Mouse (Mus musculus): ENCODE measurements around the gene Prss57. TPM values are rescaled to one million over a fixed set of nuclear protein-coding genes. Genes with fewer than 3 reads are reported as not detected.
A peak's percentile ranks its signal among the peaks of the same experiment; 100 is the strongest.

The Prss57 gene
- polyA plus RNA-seq, 1 experiment from 2014 or later: 0.04 TPM

GRCm38 (mm10) chr10:79832026-79832785, 41.4 kb upstream of the Prss57 start:
- H3K4me1 ChIP-seq (replicated peaks; ENCODE audit: insufficient read depth, low read length): no peaks in the 10 kb centered on the region
- H3K4me3 ChIP-seq (replicated peaks; ENCODE audit: low read depth, low read length): no peak overlapping the region
- WGBS: 60% methylated on average over 7 of the region's 7 CpGs
- no peak for DNase-seq (ENCODE audit: low spot score)
- no peaks in the 10 kb centered on the region for H3K9me3 ChIP-seq (replicated peaks; ENCODE audit: low read length)
- H3K27me3 ChIP-seq (ENCODE audit: insufficient read depth, low read length): no peaks in the 10 kb centered on the region
- H3K4me2 ChIP-seq (ENCODE audit: low read length): no peak overlapping the region
- no peak overlapping the region for H3K27ac ChIP-seq
- no peak for TF ChIP-seq CTCF (IDR thresholded peaks at IDR 0.05; ENCODE audit: low read depth)
- no peak for ATAC-seq (replicated peaks; ENCODE audit: low FRiP score, low read depth)
- H3K36me3 ChIP-seq (ENCODE audit: insufficient read depth, low read length): no peaks in the 10 kb centered on the region
- no peak overlapping the region for H3K9ac ChIP-seq (ENCODE audit: low read depth, low read length)

GRCm38 (mm10) chr10:79831583-79831982, 40.8 kb upstream of the Prss57 start:
- DNase-seq (ENCODE audit: low spot score) (no peak), ATAC-seq (replicated peaks; ENCODE audit: low FRiP score, low read depth) (no peak)
- Histone ChIP-seq H3K9me3 (replicated peaks; ENCODE audit: low read length) (no peaks in the 10 kb centered on the region), H3K9ac (ENCODE audit: low read depth, low read length) (no peak overlapping the region), H3K4me2 (ENCODE audit: low read length) (no peak overlapping the region), H3K4me3 (replicated peaks; ENCODE audit: low read depth, low read length) (no peak overlapping the region), H3K36me3 (ENCODE audit: insufficient read depth, low read length) (no peaks in the 10 kb centered on the region), H3K27me3 (ENCODE audit: insufficient read depth, low read length) (no peaks in the 10 kb centered on the region), H3K4me1 (replicated peaks; ENCODE audit: insufficient read depth, low read length) (no peaks in the 10 kb centered on the region), H3K27ac (no peak overlapping the region)
- WGBS: 89% methylated on average over 3 of the region's 3 CpGs
- TF ChIP-seq CTCF (IDR thresholded peaks at IDR 0.05; ENCODE audit: low read depth): no peak

GRCm38 (mm10) chr10:79824413-79824812, 33.7 kb upstream of the Prss57 start:
- Histone ChIP-seq H3K9ac (ENCODE audit: low read depth, low read length) (no peak overlapping the region), H3K27me3 (ENCODE audit: insufficient read depth, low read length) (no peaks in the 10 kb centered on the region), H3K4me1 (replicated peaks; ENCODE audit: insufficient read depth, low read length) (peaks cover 24% of the 10 kb centered on the region), H3K27ac (peak overlapping the region; percentile 47; the same call in 1 of the 2 replicates), H3K36me3 (ENCODE audit: insufficient read depth, low read length) (no peaks in the 10 kb centered on the region), H3K9me3 (replicated peaks; ENCODE audit: low read length) (no peaks in the 10 kb centered on the region), H3K4me3 (replicated peaks; ENCODE audit: low read depth, low read length) (no peak overlapping the region), H3K4me2 (ENCODE audit: low read length) (peak overlapping the region; percentile 9; the same call in 1 of the 2 replicates)
- WGBS: 57% methylated on average over 6 of the region's 6 CpGs
- DNase-seq (ENCODE audit: low spot score) (peak; percentile 41), ATAC-seq (replicated peaks; ENCODE audit: low FRiP score, low read depth) (no peak)
- no peak for TF ChIP-seq CTCF (IDR thresholded peaks at IDR 0.05; ENCODE audit: low read depth)

GRCm38 (mm10) chr10:79823011-79823410, 32.2 kb upstream of the Prss57 start:
- Histone ChIP-seq H3K4me1 (replicated peaks; ENCODE audit: insufficient read depth, low read length) (peaks cover 24% of the 10 kb centered on the region), H3K4me3 (replicated peaks; ENCODE audit: low read depth, low read length) (no peak overlapping the region), H3K9me3 (replicated peaks; ENCODE audit: low read length) (no peaks in the 10 kb centered on the region), H3K4me2 (ENCODE audit: low read length) (peak overlapping the region; percentile 44), H3K9ac (ENCODE audit: low read depth, low read length) (0 out of 2 replicates have a peak overlapping the region, but pooled peaks have one; percentile 27), H3K27ac (peak overlapping the region; percentile 27; the same call in 1 of the 2 replicates), H3K27me3 (ENCODE audit: insufficient read depth, low read length) (no peaks in the 10 kb centered on the region), H3K36me3 (ENCODE audit: insufficient read depth, low read length) (peaks cover 10% of the 10 kb centered on the region; the same call in 1 of the 2 replicates)
- TF ChIP-seq CTCF (IDR thresholded peaks at IDR 0.05; ENCODE audit: low read depth): no peak
- 75% methylated on average over 6 of the region's 6 CpGs for WGBS
- DNase-seq (ENCODE audit: low spot score) (no peak), ATAC-seq (replicated peaks; ENCODE audit: low FRiP score, low read depth) (no peak)

GRCm38 (mm10) chr10:79822372-79822771, 31.6 kb upstream of the Prss57 start:
- Histone ChIP-seq H3K27me3 (ENCODE audit: insufficient read depth, low read length) (no peaks in the 10 kb centered on the region), H3K4me2 (ENCODE audit: low read length) (peak overlapping the region; percentile 44), H3K36me3 (ENCODE audit: insufficient read depth, low read length) (peaks cover 10% of the 10 kb centered on the region; the same call in 1 of the 2 replicates), H3K4me3 (replicated peaks; ENCODE audit: low read depth, low read length) (peak overlapping the region; percentile 9; the same call in 1 of the 2 replicates), H3K9me3 (replicated peaks; ENCODE audit: low read length) (no peaks in the 10 kb centered on the region), H3K9ac (ENCODE audit: low read depth, low read length) (peak overlapping the region; percentile 44), H3K27ac (peak overlapping the region; percentile 27), H3K4me1 (replicated peaks; ENCODE audit: insufficient read depth, low read length) (peaks cover 24% of the 10 kb centered on the region)
- WGBS: 18% methylated on average over 17 of the region's 17 CpGs
- DNase-seq (ENCODE audit: low spot score) (peak; percentile 68), ATAC-seq (replicated peaks; ENCODE audit: low FRiP score, low read depth) (peak; percentile 79)
- TF ChIP-seq CTCF (IDR thresholded peaks at IDR 0.05; ENCODE audit: low read depth): no peak

- TF ChIP-seq CTCF (IDR thresholded peaks at IDR 0.05; ENCODE audit: low read depth): no peak
- Histone ChIP-seq H3K4me3 (replicated peaks; ENCODE audit: low read depth, low read length) (no peak overlapping the region), H3K9me3 (replicated peaks; ENCODE audit: low read length) (no peaks in the 10 kb centered on the region), H3K27ac (peak overlapping the region; percentile 27), H3K36me3 (ENCODE audit: insufficient read depth, low read length) (peaks cover 12% of the 10 kb centered on the region; the same call in 1 of the 2 replicates), H3K4me1 (replicated peaks; ENCODE audit: insufficient read depth, low read length) (peaks cover 24% of the 10 kb centered on the region), H3K4me2 (ENCODE audit: low read length) (0 out of 2 replicates have a peak overlapping the region, but pooled peaks have one; percentile 2), H3K9ac (ENCODE audit: low read depth, low read length) (0 out of 2 replicates have a peak overlapping the region, but pooled peaks have one; percentile 3), H3K27me3 (ENCODE audit: insufficient read depth, low read length) (no peaks in the 10 kb centered on the region)
- ATAC-seq (replicated peaks; ENCODE audit: low FRiP score, low read depth): no peak
- no peak for DNase-seq (ENCODE audit: low spot score)
- WGBS: 82% methylated on average over 12 of the region's 12 CpGs
Measured at GRCm38 (mm10) chr10:79821731-79822130, 31.0 kb upstream of the Prss57 start.
